Mouse (Mus musculus) E14TG2a.4 (cell line): ENCODE measurements around the gene Tob1.

Experiments used
- CTCF ChIP-seq: conservative IDR thresholded peaks from 2 replicates; pipeline ENCODE4 v1.5.1; 2014; ENCODE audit warnings: low read length
- POU5F1 ChIP-seq: IDR thresholded peaks from 2 replicates; pipeline ENCODE4 v1.6.1; 2014; ENCODE audit warnings: low read length, borderline replicate concordance

- TF ChIP-seq POU5F1 (no peak), CTCF (no peak)
These were observed 10.0 kb downstream of the Tob1 start for GRCm38 (mm10) chr11:94221257-94221656.
